Mouse (Mus musculus) midbrain, embryonic 15.5 days (tissue): Measurements from ENCODE around the gene Ddhd1. TPM values are rescaled to one million over a fixed set of nuclear protein-coding genes. Genes with fewer than 3 reads are reported as not detected.

Experiments
- ATAC-seq: fragments of 200-750 bp; cut with Nextera tagmentation; replicated peaks from 2 replicates; pipeline ENCODE4 v1.8.0; 2017; ENCODE audit warnings: moderate TSS enrichment
- H3K27ac ChIP-seq: fragments of 300-500 bp; sonication (generic); 2 replicates; pipeline ENCODE4 v1.5.1; 2015; ENCODE audit warnings: mild to moderate bottlenecking, inconsistent platforms
- H3K27me3 ChIP-seq: fragments of 300-500 bp; sonication (generic); replicated peaks from 2 replicates; pipeline ENCODE4 v1.6.1; 2015; ENCODE audit warnings: inconsistent platforms
- H3K36me3 ChIP-seq: fragments of 300-500 bp; sonication (generic); replicated peaks from 2 replicates; pipeline ENCODE4 v1.6.1; 2015; ENCODE audit warnings: inconsistent platforms
- H3K4me1 ChIP-seq: fragments of 300-500 bp; sonication (generic); 2 replicates; pipeline ENCODE4 v1.6.1; 2015; ENCODE audit warnings: inconsistent platforms
- H3K4me2 ChIP-seq: fragments of 300-500 bp; sonication (generic); 2 replicates; pipeline ENCODE4 v1.6.1; 2015; ENCODE audit warnings: inconsistent platforms, mild to moderate bottlenecking, moderate library complexity
- H3K4me3 ChIP-seq: fragments of 300-500 bp; sonication (generic); 2 replicates; pipeline ENCODE4 v1.5.1; 2015; ENCODE audit warnings: mild to moderate bottlenecking, inconsistent platforms
- H3K9ac ChIP-seq: fragments of 300-500 bp; sonication (generic); 2 replicates; pipeline ENCODE4 v1.6.1; 2015; ENCODE audit warnings: mild to moderate bottlenecking, inconsistent platforms
- H3K9me3 ChIP-seq: fragments of 300-500 bp; sonication (generic); 2 replicates; pipeline ENCODE4 v1.6.1; 2016; ENCODE audit warnings: inconsistent platforms
- WGBS: fragments of 180-500 bp; shearing (Covaris S2); methylation state at CpG from one replicate; pipeline ENCODE4 v1.1.7; 2015; ENCODE audit warnings: mixed read lengths; 5-methylcytosine and 5-hydroxymethylcytosine counted together
- polyA plus RNA-seq: library from polyadenylated mRNA; unstranded; fragments of >200 nt; fragmentation: Nextera tagmentation; extraction: Ambion mirVana; gene quantifications from 2 replicates; pipeline ENCODE4 v1.2.1, GENCODE M21; 2015

Ddhd1 gene
- polyA plus RNA-seq, 1 experiment from 2014 or later, result 19.8 TPM

DNA sequence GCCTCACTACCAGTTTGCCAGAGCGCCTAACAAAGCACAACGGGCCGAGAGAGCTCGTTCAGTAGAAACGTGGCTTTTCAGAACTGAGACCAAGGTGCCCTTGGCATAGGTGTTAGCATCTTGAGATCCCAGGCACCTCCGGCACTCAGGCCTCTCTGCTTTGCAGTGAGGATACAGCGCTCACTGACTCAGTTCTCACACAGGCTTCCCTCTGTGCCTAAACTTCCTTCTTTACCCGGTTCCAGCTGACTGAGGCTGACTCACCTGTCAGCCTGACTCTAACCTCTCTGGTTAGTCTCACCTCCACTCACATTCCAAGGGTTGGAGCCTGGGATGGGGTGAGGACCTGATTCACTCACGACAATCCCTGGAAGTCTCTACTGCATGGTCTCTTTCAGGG is 15.7 kb downstream of the Ddhd1 start:
- Histone ChIP-seq H3K4me2 (no peak overlapping the region), H3K4me3 (no peak overlapping the region), H3K9ac (no peak overlapping the region), H3K4me1 (peaks cover 27% of the 10 kb centered on the region), H3K9me3 (no peaks in the 10 kb centered on the region), H3K27ac (peak overlapping the region; percentile 31; the same call in 1 of the 2 replicates), H3K36me3 (no peaks in the 10 kb centered on the region), H3K27me3 (no peaks in the 10 kb centered on the region)
- WGBS, result 67% methylated on average over 9 of the region's 9 CpGs
- ATAC-seq, result no peak

DNA sequence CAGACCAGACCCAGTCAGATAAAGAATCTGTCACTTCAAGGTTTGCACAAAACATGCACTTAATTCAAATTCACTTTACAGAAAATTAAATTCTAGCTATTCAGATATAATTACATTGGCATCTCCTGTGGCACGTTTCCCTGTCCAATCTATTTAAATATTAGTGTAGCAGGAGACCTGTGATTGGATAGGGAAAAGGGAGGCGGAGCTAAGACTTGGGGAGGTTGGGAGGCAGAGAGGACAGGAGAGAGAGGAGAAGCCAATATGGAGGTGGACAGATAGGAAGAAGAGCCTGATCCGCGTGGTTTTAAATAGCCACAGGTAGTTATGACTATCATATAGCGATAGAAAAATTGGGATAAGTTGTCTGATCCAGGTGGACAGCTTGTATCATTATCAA is 19.2 kb downstream of the Ddhd1 start:
- peaks cover 12% of the 10 kb centered on the region for H3K4me1 ChIP-seq
- H3K27ac ChIP-seq, result no peak overlapping the region
- H3K9ac ChIP-seq, result no peak overlapping the region
- no peak overlapping the region for H3K4me2 ChIP-seq
- no peaks in the 10 kb centered on the region for H3K27me3 ChIP-seq
- no peak for ATAC-seq
- no peaks in the 10 kb centered on the region for H3K36me3 ChIP-seq
- WGBS, result 71% methylated on average over 5 of the region's 5 CpGs
- H3K9me3 ChIP-seq, result no peaks in the 10 kb centered on the region
- H3K4me3 ChIP-seq, result no peak overlapping the region

DNA sequence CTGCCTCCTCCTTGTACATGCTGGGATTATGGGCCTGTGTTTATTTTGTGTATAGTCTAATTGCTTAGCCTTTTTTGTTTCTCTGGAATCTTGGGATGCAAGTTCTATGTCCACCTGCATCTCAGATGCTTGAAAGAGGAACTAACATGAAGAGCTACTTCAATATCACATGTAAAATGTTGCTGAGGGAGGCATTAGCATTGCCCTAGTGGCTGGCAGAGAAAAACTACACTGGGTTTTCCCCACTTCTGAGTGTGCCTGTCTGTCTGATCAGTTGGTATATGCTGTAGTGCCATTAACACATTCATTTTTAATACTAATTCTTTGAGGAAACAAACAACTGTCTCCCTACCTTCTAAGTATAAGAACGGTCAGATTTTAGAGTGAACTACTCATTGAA is 22.4 kb downstream of the Ddhd1 start:
- Histone ChIP-seq H3K9ac (no peak overlapping the region), H3K4me1 (no peaks in the 10 kb centered on the region), H3K4me3 (no peak overlapping the region), H3K9me3 (no peaks in the 10 kb centered on the region), H3K36me3 (no peaks in the 10 kb centered on the region), H3K27me3 (no peaks in the 10 kb centered on the region), H3K27ac (no peak overlapping the region), H3K4me2 (no peak overlapping the region)
- WGBS, result 81% methylated on average over 1 of the region's 1 CpGs
- no peak for ATAC-seq

DNA sequence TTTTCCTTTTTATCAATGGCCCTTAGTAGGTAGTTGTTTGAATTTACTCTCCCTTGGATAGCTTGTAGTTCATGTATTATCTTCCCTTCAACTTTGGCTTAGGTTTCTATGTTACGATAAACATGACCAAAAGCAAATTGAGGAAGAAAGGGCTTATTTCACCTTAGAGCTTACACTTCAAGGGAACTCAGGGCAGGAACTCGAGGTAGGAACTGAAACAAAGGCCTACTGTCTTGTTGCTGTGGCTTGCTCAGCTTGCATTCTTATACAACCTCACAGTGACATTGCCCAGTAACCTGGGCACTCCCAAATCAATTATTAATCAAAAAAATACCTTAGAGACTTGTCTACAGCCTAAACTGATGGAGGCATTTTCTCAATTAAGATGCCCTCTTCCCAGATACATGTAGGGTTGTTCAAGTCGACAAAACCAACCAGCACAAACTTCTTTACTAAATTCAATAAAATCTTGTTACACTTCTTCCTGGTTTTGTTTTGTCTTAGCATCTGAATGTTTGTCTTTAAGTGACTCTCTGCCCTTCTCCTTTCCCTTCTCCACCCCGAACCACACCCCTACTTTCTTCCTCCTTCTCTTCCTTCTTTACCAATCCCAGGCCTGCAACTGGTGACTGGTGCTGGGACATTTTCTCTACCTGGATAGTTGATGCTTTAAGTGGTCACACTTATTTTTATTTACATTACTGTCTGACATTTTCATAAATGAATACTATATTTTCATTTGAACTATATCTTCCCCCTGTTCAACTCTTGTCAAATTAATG is 25.0 kb downstream of the Ddhd1 start:
- Histone ChIP-seq H3K9ac (no peak overlapping the region), H3K4me3 (no peak overlapping the region), H3K9me3 (no peaks in the 10 kb centered on the region), H3K4me1 (no peaks in the 10 kb centered on the region), H3K36me3 (no peaks in the 10 kb centered on the region), H3K27ac (no peak overlapping the region), H3K4me2 (no peak overlapping the region), H3K27me3 (no peaks in the 10 kb centered on the region)
- ATAC-seq, result no peak
- WGBS, result 86% methylated on average over 4 of the region's 4 CpGs

DNA sequence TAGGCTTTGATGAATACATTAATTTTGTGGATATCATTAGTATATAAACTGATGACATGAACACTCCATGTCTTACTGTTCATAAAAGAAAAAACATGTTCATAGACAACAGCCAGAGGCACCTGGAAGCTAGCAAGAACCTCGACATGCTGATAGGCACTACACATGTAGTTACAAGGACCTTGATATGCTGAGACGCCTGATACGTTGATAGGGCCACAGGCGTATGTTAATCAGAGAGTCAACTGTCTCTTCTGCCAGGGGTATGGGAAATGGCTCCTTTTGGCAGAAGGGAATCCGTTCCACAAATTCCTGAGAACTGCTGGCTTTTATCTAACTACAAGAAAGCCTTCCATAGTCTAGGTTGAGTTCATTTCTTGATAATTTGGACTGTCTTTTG is 27.4 kb downstream of the Ddhd1 start:
- no peak overlapping the region for H3K4me2 ChIP-seq
- ATAC-seq, result no peak
- no peak overlapping the region for H3K4me3 ChIP-seq
- H3K9me3 ChIP-seq, result no peaks in the 10 kb centered on the region
- WGBS, result 92% methylated on average over 5 of the region's 5 CpGs
- H3K36me3 ChIP-seq, result no peaks in the 10 kb centered on the region
- H3K4me1 ChIP-seq, result no peaks in the 10 kb centered on the region
- no peak overlapping the region for H3K9ac ChIP-seq
- H3K27me3 ChIP-seq, result no peaks in the 10 kb centered on the region
- no peak overlapping the region for H3K27ac ChIP-seq

DNA sequence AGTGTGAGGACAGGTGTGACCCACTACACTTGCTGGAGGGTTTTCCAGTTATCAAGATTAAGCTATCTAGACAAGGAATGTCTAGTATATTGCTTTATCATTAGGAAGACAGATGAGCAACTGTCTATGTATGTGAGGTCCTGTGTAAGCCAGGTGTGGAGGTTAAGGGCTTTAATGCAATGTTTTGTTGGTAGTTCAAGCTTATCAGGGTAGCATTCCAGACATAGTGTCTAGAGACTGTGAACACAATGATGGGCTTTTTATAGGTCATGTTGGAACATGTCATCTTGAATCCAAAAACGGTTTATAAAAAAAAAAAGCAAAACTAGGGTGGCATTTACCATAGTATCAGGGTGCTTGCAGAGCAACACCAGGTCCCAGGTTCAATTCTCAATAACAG is 28.0 kb downstream of the Ddhd1 start:
- no peak for ATAC-seq
- WGBS, result 79% methylated on average over 1 of the region's 1 CpGs

DNA sequence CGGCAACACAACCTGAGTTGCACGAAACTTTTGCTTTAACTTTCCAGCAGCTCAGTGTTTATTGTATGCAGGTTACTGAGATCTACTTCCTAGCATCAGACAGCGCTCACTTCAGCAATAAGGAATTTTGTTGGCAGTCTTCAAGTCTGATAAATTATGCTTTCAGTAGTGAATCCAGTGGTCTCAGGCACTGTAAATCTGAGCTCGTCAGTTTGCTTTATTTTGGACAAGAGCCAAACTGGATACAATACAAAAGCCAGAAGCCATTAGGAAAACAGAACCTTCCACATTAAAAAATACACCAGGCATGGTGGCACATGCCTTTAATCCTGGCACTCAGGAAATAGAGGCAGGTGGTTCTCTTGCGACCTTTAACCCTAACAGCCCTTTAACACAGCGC is 39.6 kb downstream of the Ddhd1 start:
- no peak for ATAC-seq
- no peaks in the 10 kb centered on the region for H3K9me3 ChIP-seq
- H3K4me2 ChIP-seq, result no peak overlapping the region
- H3K27me3 ChIP-seq, result no peaks in the 10 kb centered on the region
- peaks cover 9% of the 10 kb centered on the region; the same call in 1 of the 2 replicates for H3K36me3 ChIP-seq
- H3K27ac ChIP-seq, result no peak overlapping the region
- 0 out of 2 replicates have a peak, but pooled peaks cover 2% of the 10 kb centered on the region for H3K4me1 ChIP-seq
- 71% methylated on average over 6 of the region's 6 CpGs for WGBS
- no peak overlapping the region for H3K9ac ChIP-seq
- H3K4me3 ChIP-seq, result no peak overlapping the region

More for the DNA sequence above, 28.0 kb downstream of the Ddhd1 start:
- H3K4me2 ChIP-seq, result no peak overlapping the region
- H3K27ac ChIP-seq, result no peak overlapping the region
- H3K9me3 ChIP-seq, result no peaks in the 10 kb centered on the region
- no peak overlapping the region for H3K9ac ChIP-seq
- no peaks in the 10 kb centered on the region for H3K36me3 ChIP-seq
- no peaks in the 10 kb centered on the region for H3K4me1 ChIP-seq
- no peaks in the 10 kb centered on the region for H3K27me3 ChIP-seq
- H3K4me3 ChIP-seq, result no peak overlapping the region

DNA sequence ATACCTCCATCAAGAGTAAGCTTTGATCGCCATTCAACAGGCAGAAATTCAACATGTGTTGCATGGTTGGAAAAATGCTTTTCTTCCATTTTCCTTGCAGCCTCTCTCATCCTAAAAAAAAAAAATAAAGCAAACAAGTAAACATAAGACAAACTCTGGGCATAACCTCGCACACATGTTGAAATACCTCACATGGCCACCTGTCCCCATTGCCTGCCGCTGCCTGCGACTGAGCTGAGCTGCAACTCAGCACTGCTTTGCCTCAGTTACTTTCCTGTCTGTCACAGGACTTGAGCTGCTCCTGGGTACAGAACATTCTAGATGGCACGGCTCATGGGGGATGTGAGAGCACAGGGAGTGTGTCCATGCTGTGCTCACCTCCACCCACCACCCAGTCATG is 41.4 kb downstream of the Ddhd1 start:
- Histone ChIP-seq H3K4me2 (no peak overlapping the region), H3K36me3 (peaks cover 17% of the 10 kb centered on the region; the same call in 1 of the 2 replicates), H3K4me3 (no peak overlapping the region), H3K27me3 (no peaks in the 10 kb centered on the region), H3K27ac (no peak overlapping the region), H3K9me3 (no peaks in the 10 kb centered on the region), H3K9ac (no peak overlapping the region), H3K4me1 (0 out of 2 replicates have a peak, but pooled peaks cover 2% of the 10 kb centered on the region)
- no peak for ATAC-seq
- whole genome bisulfite sequencing, result 95% methylated on average over 5 of the region's 5 CpGs

DNA sequence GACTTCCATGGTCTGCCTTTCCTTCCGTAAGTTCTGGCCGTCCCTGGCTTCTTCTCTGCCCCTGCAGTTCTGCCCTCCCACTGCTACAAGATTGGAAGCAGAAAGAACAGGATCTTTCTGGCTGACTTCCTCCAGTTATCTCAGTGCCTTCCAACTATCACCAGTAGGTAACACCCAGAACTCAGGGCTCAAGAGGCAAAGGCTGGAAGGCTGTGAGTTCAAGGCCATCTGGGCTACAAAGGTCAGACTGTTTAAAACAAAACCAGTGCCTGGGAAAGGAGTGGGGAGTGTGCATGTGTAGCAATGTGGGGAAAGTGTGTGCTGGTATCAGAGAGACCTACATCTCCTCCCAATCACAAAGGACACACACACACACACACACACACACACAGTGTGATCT is 42.2 kb downstream of the Ddhd1 start:
- Histone ChIP-seq H3K4me2 (no peak overlapping the region), H3K4me3 (no peak overlapping the region), H3K9me3 (no peaks in the 10 kb centered on the region), H3K4me1 (0 out of 2 replicates have a peak, but pooled peaks cover 2% of the 10 kb centered on the region), H3K9ac (no peak overlapping the region), H3K27me3 (no peaks in the 10 kb centered on the region), H3K27ac (no peak overlapping the region), H3K36me3 (peaks cover 17% of the 10 kb centered on the region; the same call in 1 of the 2 replicates)
- 86% methylated on average over 2 of the region's 2 CpGs for WGBS
- ATAC-seq, result no peak

DNA sequence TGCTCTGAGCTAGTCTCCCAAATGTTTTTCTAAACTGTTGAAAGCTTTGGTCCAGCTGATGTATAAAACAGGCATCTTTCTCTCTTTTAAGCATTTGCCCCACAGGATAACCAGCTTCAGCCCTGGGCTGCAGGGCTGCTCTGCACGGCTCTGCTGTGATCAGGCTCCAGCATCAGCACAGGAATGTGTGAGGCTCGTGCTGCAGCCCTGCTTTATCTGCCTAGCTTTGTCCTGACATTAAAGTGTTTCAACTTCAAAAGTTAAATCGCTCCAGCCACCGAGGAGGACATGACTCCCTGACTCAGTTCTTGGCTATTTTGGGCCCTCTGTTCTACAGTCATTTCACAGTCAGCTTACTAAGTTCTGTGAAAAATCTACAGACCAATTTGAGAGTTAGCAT is 43.1 kb downstream of the Ddhd1 start:
- H3K9me3 ChIP-seq, result no peaks in the 10 kb centered on the region
- H3K4me1 ChIP-seq, result 0 out of 2 replicates have a peak, but pooled peaks cover 2% of the 10 kb centered on the region
- no peak overlapping the region for H3K4me3 ChIP-seq
- H3K27ac ChIP-seq, result no peak overlapping the region
- H3K4me2 ChIP-seq, result no peak overlapping the region
- H3K36me3 ChIP-seq, result peaks cover 17% of the 10 kb centered on the region; the same call in 1 of the 2 replicates
- 62% methylated on average over 4 of the region's 4 CpGs for WGBS
- peak; percentile 63; the same call in 1 of the 2 replicates for ATAC-seq
- no peak overlapping the region for H3K9ac ChIP-seq
- H3K27me3 ChIP-seq, result no peaks in the 10 kb centered on the region

DNA sequence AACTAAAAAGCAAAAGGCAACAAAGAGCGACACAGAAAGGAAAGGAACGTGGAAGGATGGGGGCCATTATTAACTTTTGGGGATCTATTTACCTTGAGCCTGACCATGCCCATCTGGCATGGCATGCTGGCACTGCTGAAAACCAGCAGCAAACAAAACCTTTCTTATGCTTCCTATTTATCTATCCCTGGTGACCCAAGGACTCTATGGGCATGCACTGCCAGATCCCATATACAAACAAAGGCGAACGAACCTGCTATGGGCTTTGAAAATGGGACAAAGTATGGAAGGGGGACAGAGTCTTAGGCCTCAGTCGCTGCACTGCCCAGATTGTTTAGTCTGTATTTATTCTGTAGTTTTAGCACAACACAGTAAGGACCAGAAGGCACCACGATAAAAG is 43.5 kb downstream of the Ddhd1 start:
- Histone ChIP-seq H3K9ac (no peak overlapping the region), H3K27me3 (no peaks in the 10 kb centered on the region), H3K4me2 (no peak overlapping the region), H3K4me1 (0 out of 2 replicates have a peak, but pooled peaks cover 2% of the 10 kb centered on the region), H3K9me3 (no peaks in the 10 kb centered on the region), H3K36me3 (peaks cover 17% of the 10 kb centered on the region; the same call in 1 of the 2 replicates), H3K27ac (no peak overlapping the region), H3K4me3 (no peak overlapping the region)
- peak; percentile 18; the same call in 1 of the 2 replicates for ATAC-seq
- WGBS, result 85% methylated on average over 6 of the region's 6 CpGs

DNA sequence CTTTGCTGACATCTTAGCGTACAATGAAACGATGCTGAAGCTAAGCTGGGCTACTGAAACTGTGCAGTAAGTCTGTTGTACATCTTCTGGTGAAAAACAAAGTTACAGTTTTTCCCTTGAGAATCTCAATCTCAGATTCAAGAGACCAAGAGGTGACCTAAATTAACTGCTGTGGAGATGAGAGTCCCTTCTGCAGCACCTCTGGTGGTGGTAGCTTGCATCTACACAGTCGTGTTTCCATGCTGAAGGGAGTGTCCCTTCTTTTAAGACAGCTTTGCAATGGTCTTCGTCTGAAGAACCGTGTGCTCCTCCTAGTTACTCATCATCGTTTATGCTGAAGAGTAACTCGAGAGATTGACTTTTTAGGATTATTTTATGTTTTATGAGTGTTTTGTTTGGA is 46.3 kb downstream of the Ddhd1 start:
- no peak overlapping the region for H3K4me3 ChIP-seq
- no peak overlapping the region for H3K27ac ChIP-seq
- no peak overlapping the region for H3K9ac ChIP-seq
- H3K4me2 ChIP-seq, result no peak overlapping the region
- no peaks in the 10 kb centered on the region for H3K4me1 ChIP-seq
- no peaks in the 10 kb centered on the region for H3K9me3 ChIP-seq
- WGBS, result 87% methylated on average over 7 of the region's 7 CpGs
- peaks cover 22% of the 10 kb centered on the region for H3K36me3 ChIP-seq
- H3K27me3 ChIP-seq, result no peaks in the 10 kb centered on the region
- ATAC-seq, result no peak

DNA sequence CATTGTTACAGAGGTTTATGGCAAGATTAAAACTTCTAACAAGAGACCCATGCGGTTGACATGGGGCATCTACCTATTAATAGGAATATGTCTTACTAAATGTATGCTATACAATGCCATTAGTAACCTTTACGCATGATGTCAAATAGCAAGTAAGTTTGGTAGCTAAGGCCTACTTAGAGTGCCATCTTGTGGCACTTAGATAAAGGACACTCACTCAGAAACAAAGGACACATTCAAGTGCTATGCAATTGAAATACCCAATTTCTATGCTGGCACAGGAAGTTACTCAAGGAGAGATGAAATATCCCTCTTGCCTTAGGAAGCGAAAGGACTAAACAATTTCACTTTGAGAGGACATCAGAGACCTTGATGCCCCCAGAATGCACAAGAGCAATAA is 55.9 kb downstream of the Ddhd1 start:
- peak overlapping the region; percentile 47; the same call in 1 of the 2 replicates for H3K27ac ChIP-seq
- 53% methylated on average over 3 of the region's 3 CpGs for WGBS
- H3K4me3 ChIP-seq, result no peak overlapping the region
- no peaks in the 10 kb centered on the region for H3K9me3 ChIP-seq
- no peaks in the 10 kb centered on the region for H3K4me1 ChIP-seq
- peaks cover 8% of the 10 kb centered on the region; the same call in 1 of the 2 replicates for H3K36me3 ChIP-seq
- H3K27me3 ChIP-seq, result no peaks in the 10 kb centered on the region
- no peak overlapping the region for H3K4me2 ChIP-seq
- peak; percentile 82 for ATAC-seq
- H3K9ac ChIP-seq, result no peak overlapping the region
